Mouse (Mus musculus): Measurements from ENCODE around the gene Nr1i3.

DNA sequence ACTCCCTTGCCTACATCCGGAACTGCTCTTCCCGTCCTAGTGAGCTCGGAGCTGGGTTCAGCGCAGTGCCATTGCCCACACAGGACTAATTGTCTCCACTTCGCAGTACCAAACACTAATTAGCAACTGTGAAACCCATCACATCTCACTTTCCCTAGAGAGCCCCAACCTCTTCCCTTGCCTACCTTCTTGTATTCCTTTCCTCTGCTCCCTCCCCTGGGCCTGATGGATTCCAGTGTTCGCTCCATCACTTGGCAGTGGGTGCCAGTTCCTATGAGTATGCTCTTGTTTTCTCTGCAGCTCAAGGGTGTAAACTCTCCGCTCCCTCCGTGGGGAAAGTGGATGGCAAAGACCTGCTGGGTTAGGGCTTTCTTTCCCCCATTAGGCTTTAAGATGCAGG, 28.1 kb upstream of the Nr1i3 start:
- TF ChIP-seq CTCF (IDR thresholded peaks at IDR 0.05; ENCODE audit: low read depth): no peak
- no peak for TF ChIP-seq EP300 (optimal IDR thresholded peaks at IDR 0.05)

Measured in stomach, postnatal 0 days (tissue).